Mouse (Mus musculus) forebrain, postnatal 0 days (tissue): Measurements from ENCODE around the gene Als2cr12. TPM values are rescaled to one million over a fixed set of nuclear protein-coding genes. Genes with fewer than 3 reads are reported as not detected.

Experiments used
- ATAC-seq: fragments of 200-750 bp; cut with Nextera tagmentation; 2 replicates; pipeline ENCODE4 v1.8.0; 2017; ENCODE audit warnings: mild to moderate bottlenecking, moderate library complexity
- DNase-seq: peaks from one replicate; pipeline ENCODE4 v3.0.0-alpha.2; 2015
- H3K27ac ChIP-seq: fragments of 300-500 bp; sonication (generic); 2 replicates; pipeline ENCODE4 v1.5.1; 2014; ENCODE audit warnings: low read depth, mild to moderate bottlenecking, antibody characterized with exemption, low read length, moderate library complexity, mixed read lengths
- H3K27me3 ChIP-seq: fragments of 300-500 bp; sonication (generic); 2 replicates; pipeline ENCODE4 v1.6.1; 2014; ENCODE audit warnings: mild to moderate bottlenecking, low read length, mixed read lengths; ENCODE audit not compliant: insufficient read depth
- H3K36me3 ChIP-seq: fragments of 300-500 bp; sonication (generic); 2 replicates; pipeline ENCODE4 v1.6.1; 2014; ENCODE audit warnings: mild to moderate bottlenecking, moderate library complexity; ENCODE audit not compliant: insufficient read depth
- H3K4me1 ChIP-seq: fragments of 300-500 bp; sonication (generic); 2 replicates; pipeline ENCODE4 v1.6.1; 2014; ENCODE audit warnings: antibody characterized with exemption; ENCODE audit not compliant: insufficient read depth
- H3K4me2 ChIP-seq: fragments of 300-500 bp; sonication (generic); 2 replicates; pipeline ENCODE4 v1.6.1; 2014; ENCODE audit warnings: low read depth, mild to moderate bottlenecking, moderate library complexity
- H3K4me3 ChIP-seq: fragments of 300-500 bp; sonication (generic); 2 replicates; pipeline ENCODE4 v1.5.1; 2014; ENCODE audit warnings: low read depth, low read length, mixed read lengths
- H3K9ac ChIP-seq: fragments of 300-500 bp; sonication (generic); 2 replicates; pipeline ENCODE4 v1.6.1; 2014; ENCODE audit warnings: mild to moderate bottlenecking
- H3K9me3 ChIP-seq: fragments of 300-500 bp; sonication (generic); 2 replicates; pipeline ENCODE4 v1.6.1; 2016; ENCODE audit warnings: low read length
- CTCF ChIP-seq: sonication (generic); IDR thresholded peaks from 2 replicates; pipeline ENCODE4 v1.5.1; 2016; ENCODE audit warnings: antibody characterized with exemption, control low read depth, low read depth
- WGBS: fragments of 180-500 bp; shearing (Covaris S2); extraction: QIAGEN DNeasy Blood & Tissue Kit; methylation state at CpG from one replicate; pipeline ENCODE4 v1.1.7; 2014; 5-methylcytosine and 5-hydroxymethylcytosine counted together
- polyA plus RNA-seq: library from polyadenylated mRNA; unstranded; fragments of >200 nt; fragmentation: Nextera tagmentation; extraction: Ambion mirVana; gene quantifications from 2 replicates; pipeline ENCODE4 v1.2.1, GENCODE M21; 2015
- total RNA-seq: library from RNA; depleted of rRNA; stranded (reverse); fragments of >200 nt; gene quantifications from 2 replicates; pipeline ENCODE4 v1.2.3, GENCODE M21; 2014

Gene Als2cr12
- total and polyA plus RNA-seq, 2 experiments from 2014 or later, result 0.12 TPM; not detected in 1

GRCm38 (mm10) chr1:58724533-58724932 is 28.7 kb upstream of the Als2cr12 start:
- no peaks in the 10 kb centered on the region for H3K4me1 ChIP-seq
- no peak for DNase-seq
- 59% methylated on average over 5 of the region's 9 CpGs for WGBS
- no peak overlapping the region for H3K4me3 ChIP-seq
- H3K27ac ChIP-seq, result no peak overlapping the region
- no peaks in the 10 kb centered on the region for H3K9me3 ChIP-seq
- no peak for ATAC-seq
- H3K27me3 ChIP-seq, result no peaks in the 10 kb centered on the region
- no peaks in the 10 kb centered on the region for H3K36me3 ChIP-seq
- H3K9ac ChIP-seq, result no peak overlapping the region
- no peak overlapping the region for H3K4me2 ChIP-seq
- TF ChIP-seq CTCF, result no peak

- DNase-seq (no peak), ATAC-seq (no peak)
- Histone ChIP-seq H3K9me3 (no peaks in the 10 kb centered on the region), H3K27me3 (no peaks in the 10 kb centered on the region), H3K4me1 (no peaks in the 10 kb centered on the region), H3K27ac (no peak overlapping the region), H3K36me3 (no peaks in the 10 kb centered on the region), H3K9ac (no peak overlapping the region), H3K4me3 (no peak overlapping the region), H3K4me2 (no peak overlapping the region)
- WGBS, result 52% methylated on average over 7 of the region's 7 CpGs
- TF ChIP-seq CTCF, result no peak
Observed at GRCm38 (mm10) chr1:58723809-58724405, 28.1 kb upstream of the Als2cr12 start.

- Histone ChIP-seq H3K36me3 (no peaks in the 10 kb centered on the region), H3K4me1 (no peaks in the 10 kb centered on the region), H3K9ac (no peak overlapping the region), H3K4me2 (no peak overlapping the region), H3K27me3 (no peaks in the 10 kb centered on the region), H3K4me3 (no peak overlapping the region), H3K27ac (no peak overlapping the region), H3K9me3 (no peaks in the 10 kb centered on the region)
- WGBS, result 70% methylated on average over 7 of the region's 7 CpGs
- no peak for TF ChIP-seq CTCF
- ATAC-seq (no peak), DNase-seq (no peak)
Observed at GRCm38 (mm10) chr1:58723062-58723808, 27.4 kb upstream of the Als2cr12 start.

GRCm38 (mm10) chr1:58722115-58722938 is 26.5 kb upstream of the Als2cr12 start:
- H3K36me3 ChIP-seq, result no peaks in the 10 kb centered on the region
- no peaks in the 10 kb centered on the region for H3K27me3 ChIP-seq
- H3K4me2 ChIP-seq, result no peak overlapping the region
- no peak overlapping the region for H3K9ac ChIP-seq
- DNase-seq (no peak), ATAC-seq (no peak)
- TF ChIP-seq CTCF, result no peak
- 88% methylated on average over 11 of the region's 11 CpGs for WGBS
- no peak overlapping the region for H3K4me3 ChIP-seq
- no peak overlapping the region for H3K27ac ChIP-seq
- no peaks in the 10 kb centered on the region for H3K9me3 ChIP-seq
- no peaks in the 10 kb centered on the region for H3K4me1 ChIP-seq

GRCm38 (mm10) chr1:58720988-58721387 is 25.2 kb upstream of the Als2cr12 start:
- Histone ChIP-seq H3K4me1 (no peaks in the 10 kb centered on the region), H3K4me3 (no peak overlapping the region), H3K9ac (no peak overlapping the region), H3K27ac (no peak overlapping the region), H3K27me3 (no peaks in the 10 kb centered on the region), H3K4me2 (no peak overlapping the region), H3K36me3 (no peaks in the 10 kb centered on the region), H3K9me3 (no peaks in the 10 kb centered on the region)
- no peak for TF ChIP-seq CTCF
- DNase-seq (no peak), ATAC-seq (no peak)
- 86% methylated on average over 4 of the region's 4 CpGs for whole genome bisulfite sequencing

- TF ChIP-seq CTCF, result no peak
- 90% methylated on average over 8 of the region's 8 CpGs for WGBS
- DNase-seq, result no peak
- no peaks in the 10 kb centered on the region for H3K4me1 ChIP-seq
- no peak overlapping the region for H3K4me2 ChIP-seq
- no peaks in the 10 kb centered on the region for H3K36me3 ChIP-seq
- H3K27ac ChIP-seq, result no peak overlapping the region
- H3K9ac ChIP-seq, result no peak overlapping the region
- ATAC-seq, result no peak
- no peaks in the 10 kb centered on the region for H3K9me3 ChIP-seq
- no peaks in the 10 kb centered on the region for H3K27me3 ChIP-seq
- no peak overlapping the region for H3K4me3 ChIP-seq
Observed at GRCm38 (mm10) chr1:58720090-58720489, 24.3 kb upstream of the Als2cr12 start.
